Mouse (Mus musculus) heart, postnatal 14 days (tissue): Measurements from ENCODE around the gene Map3k14. TPM values are rescaled to one million over a fixed set of nuclear protein-coding genes. Genes with fewer than 3 reads are reported as not detected.

Experiments
- DNase-seq, 2 experiments: peaks; one replicate each; pipeline ENCODE4 v3.0.0; 2021 to 2022
- intact Hi-C: fragments of 180-260 bp; cut with DNase I; formaldehyde crosslinking; loops from one replicate; pipeline ENCODE4 v1.15.1; 2025
- total RNA-seq, 2 experiments: library from RNA; stranded (reverse); gene quantifications; 2 replicates each; pipeline ENCODE4 v1.2.3; 2021

Map3k14 gene
- total RNA-seq, 2 experiments from 2014 or later: 3.5 to 4.0 TPM

- intact Hi-C loops: no loop called here
- no peak for DNase-seq
Observed at GRCm38 (mm10) chr11:103219259-103219658, 48.0 kb downstream of the Map3k14 start.

DNA sequence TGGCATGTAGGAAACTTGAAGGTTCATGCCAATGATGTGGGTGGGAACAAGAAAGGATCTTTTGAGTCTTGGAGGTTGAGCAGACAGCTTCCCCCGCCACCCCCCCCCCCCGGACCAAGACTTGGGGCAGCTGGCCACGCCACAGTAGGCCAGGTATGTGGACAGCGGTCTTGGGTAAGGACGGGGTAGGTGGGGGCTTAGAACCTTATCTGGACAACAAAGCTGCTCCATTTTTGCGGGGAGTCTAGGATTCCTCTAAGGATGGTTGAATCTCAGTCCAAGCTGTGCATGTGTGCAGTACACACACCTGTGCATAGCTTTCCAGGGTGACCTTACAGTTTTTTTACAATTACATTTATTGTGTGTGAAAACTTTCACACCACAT lies 48.8 kb downstream of the Map3k14 start:
- DNase-seq: no peak

DNA sequence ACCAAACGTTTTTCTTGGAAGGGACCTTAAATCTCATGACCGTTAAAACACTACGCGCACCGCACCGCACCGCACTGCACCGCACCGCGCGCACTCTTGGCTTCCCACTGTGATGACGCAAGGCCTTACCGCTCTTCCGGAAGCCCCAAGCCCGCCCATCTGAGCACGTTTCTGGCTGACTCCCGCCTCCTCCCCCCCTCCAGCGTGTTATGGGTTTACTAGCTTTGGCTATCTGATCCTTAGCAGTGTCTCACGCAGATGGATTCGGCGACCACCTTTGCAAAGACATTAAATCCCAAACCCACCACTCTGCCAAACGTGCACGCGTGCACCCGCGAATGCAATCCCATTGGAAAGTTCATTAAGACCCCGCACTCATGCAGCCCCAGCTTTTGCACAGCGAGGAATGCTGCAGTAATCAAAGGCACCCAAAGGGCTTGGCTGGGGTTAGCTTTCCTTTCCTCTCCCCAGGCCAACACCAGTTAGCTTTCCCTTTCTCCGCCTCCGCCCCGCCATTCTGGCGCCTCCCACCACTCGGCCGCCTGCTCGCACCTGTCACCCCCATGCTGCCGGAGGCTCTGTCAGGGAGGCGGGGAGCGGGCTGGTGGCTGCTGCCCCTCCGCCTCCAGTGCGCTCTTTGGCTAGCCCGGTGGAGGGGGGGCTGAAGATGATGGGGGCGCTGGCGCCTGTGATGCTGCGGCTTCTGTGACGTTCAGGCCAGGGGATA lies 49.3 kb downstream of the Map3k14 start, which contains the start of gene Spata32:
Gene Spata32, minus strand, starts transcription at position 643 of the 727 bp plus-strand sequence.
- DNase-seq: peak; percentile 55 to 61
- intact Hi-C loops: no loop called here

More for the DNA sequence above, 48.8 kb downstream of the Map3k14 start:
- intact Hi-C loops: no loop called here

DNA sequence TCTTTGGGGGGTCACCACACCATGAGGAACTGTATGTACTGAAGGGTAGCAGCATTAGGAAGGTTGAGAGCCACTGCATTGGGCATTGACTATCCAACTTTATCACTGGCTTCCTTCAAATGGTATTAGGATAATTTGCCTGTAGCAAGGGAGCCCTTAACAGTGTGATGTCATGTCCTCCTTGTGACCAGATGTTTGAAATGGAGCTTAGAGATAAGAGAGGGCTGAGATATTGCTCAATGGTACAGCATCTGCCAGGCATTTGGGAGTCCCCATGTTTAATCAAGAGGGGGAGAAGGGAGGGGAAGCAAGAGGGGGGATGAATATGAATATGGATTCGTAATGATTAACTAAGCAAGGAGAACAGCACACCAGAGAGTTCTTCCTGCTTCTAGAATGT lies 51.9 kb downstream of the Map3k14 start:
- DNase-seq: no peak

DNA sequence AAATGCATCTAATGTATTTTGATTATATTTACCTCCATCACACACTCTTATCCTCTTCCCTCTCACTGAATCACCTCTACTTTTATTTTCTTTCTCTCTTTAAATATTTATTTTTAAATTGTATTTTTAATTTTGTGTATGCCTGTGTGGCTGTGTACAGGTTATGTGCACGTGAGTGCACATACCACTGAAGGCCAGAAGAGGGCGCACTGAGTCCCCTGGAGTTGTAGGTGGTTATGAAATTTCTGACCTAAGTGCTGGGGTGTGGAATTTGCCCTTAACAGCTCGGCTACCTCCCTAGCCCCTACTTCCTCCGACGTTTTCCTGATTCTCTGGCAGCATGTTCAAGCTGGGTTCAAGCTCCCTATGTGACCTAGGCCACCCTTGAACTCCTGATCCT lies 53.6 kb downstream of the Map3k14 start:
- DNase-seq: no peak
- intact Hi-C loops: no loop called here

More for the DNA sequence above, 51.9 kb downstream of the Map3k14 start:
- intact Hi-C loops: no loop called here

DNA sequence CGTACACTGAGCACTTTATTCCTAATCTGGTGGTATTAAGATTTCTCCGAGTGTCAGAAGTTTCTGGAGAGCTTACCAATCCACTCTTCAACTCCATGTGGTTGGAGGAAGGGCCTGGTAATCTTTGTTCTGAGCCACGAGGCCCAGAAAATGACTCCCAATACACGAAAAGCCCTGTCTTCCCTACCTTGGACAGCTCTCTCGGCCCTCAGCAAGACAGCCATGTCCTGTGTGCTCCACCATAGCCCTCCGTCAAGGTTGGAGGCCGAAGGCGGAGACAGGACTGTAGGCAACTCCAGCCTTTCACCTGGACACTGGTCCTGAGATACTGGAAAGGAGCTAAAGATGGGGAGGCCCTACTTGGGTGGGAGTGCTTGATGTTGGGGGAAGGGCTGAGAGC lies 57.0 kb downstream of the Map3k14 start:
- no peak for DNase-seq
- intact Hi-C loops: no loop called here

- intact Hi-C loops: no loop called here
- DNase-seq: no peak
Observed at GRCm38 (mm10) chr11:103208458-103208857, 58.8 kb downstream of the Map3k14 start, which contains the start of gene 1700023F06Rik. Gene 1700023F06Rik (minus strand): TSS chr11:103208558.

DNA sequence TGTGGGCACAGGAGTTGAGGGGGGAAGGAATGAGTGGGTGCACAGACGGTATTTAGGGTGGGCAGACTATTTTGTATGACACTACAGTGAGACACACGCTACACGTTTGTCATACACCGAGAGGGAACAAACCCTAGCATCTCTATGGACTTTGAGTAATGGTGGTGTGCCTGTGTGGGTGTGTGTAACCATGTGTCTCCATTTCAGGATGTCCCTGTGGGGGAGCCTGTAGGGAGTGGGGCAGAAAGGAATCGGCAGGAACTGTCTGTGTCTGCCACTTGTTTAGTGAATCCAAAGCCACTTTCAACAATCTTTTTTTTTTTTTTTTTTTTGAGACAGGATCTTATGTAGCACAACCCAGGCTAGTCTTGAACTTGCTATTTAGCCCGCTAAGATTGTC lies 61.1 kb downstream of the Map3k14 start:
- intact Hi-C loops: no loop called here
- DNase-seq: no peak

DNA sequence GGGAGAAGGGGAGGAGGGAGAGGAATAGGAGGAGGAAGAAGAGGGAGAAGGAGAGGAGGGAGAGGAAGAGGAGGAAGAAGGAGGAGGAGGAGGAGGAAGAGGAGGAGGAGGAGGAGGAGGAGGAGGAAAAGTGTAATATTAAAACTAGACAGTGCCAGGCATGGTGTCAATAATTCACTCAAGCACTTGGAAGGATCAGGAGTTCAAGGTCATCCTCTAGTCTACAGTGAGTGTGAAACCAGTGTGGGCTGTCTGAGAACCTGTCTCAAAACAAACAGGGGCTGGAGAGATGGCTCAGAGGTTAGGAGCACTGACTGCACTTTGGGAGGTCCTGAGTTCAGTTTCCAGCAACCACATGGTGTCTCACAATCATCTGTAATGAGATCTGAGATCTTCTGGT lies 64.9 kb downstream of the Map3k14 start:
- intact Hi-C loops: no loop called here
- DNase-seq: no peak

DNA sequence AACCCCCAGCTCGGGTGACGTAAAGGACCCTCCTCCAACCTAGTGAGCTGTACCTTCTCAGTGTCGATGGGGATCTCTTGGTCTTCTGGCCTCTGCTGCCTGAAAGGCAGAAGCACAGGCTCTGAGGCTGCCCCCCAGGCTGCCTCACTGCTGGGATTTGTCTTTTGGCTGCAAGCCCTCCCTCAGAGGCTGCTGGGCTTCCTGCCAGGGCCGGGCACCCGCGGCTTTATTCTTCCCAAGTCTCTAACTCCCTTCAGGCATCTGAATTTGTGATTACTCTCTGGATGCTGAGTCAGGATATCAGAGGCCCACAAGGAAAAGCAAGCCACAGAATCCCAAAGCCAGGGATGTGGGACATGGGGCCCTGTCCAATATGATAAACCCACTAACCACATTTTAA lies 65.6 kb downstream of the Map3k14 start:
- DNase-seq: peak; percentile 40 to 61
- intact Hi-C loops: no loop called here

- DNase-seq: peak; percentile 56 to 58
- intact Hi-C loops: no loop called here
Observed at GRCm38 (mm10) chr11:103198911-103199803, 68.1 kb downstream of the Map3k14 start.

DNA sequence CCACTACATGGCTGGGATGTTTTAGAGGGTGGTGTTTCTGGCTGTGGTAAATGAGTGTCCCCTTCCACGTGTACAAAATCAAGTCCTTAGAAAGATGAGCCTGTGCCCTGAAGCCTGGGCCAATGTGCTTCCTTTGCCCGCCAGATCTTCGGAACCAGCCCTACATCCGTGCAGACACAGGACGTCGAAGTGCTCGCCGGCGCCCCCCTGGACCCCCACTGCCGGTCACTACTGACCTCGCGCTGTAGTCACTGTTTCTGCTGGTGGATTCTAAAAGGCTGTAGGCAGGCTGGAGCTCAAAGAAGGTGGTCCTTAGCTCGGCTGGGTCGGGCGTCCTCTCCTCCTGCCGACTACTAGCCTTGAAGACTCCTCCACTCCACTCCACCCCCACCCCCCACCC lies 68.9 kb downstream of the Map3k14 start:
- intact Hi-C loops: no loop called here

DNA sequence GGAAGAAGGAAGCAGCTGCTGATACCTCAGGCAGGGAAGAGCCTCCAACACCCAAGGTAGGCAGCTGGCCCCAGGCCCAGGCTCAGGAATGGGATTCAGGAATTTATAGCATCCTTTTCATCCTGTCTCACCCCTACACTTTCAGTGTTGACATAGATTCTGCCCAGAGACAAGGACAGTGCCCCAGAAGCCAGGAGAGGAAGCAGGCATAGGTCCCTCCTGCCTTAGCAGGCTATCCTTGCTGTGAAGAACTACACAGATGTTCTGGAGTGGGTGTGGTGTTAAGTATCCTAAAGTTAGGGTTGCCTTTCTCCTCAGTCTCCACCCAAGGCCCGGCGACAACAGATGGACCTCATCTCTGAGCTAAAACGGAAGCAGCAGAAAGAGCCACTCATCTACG lies 69.9 kb downstream of the Map3k14 start:
- intact Hi-C loops: no loop called here
- no peak for DNase-seq

More for the DNA sequence above, 68.9 kb downstream of the Map3k14 start:
- no peak for DNase-seq

- intact Hi-C loops: no loop called here
- no peak for DNase-seq
Observed at GRCm38 (mm10) chr11:103195656-103196055, 71.6 kb downstream of the Map3k14 start.

DNA sequence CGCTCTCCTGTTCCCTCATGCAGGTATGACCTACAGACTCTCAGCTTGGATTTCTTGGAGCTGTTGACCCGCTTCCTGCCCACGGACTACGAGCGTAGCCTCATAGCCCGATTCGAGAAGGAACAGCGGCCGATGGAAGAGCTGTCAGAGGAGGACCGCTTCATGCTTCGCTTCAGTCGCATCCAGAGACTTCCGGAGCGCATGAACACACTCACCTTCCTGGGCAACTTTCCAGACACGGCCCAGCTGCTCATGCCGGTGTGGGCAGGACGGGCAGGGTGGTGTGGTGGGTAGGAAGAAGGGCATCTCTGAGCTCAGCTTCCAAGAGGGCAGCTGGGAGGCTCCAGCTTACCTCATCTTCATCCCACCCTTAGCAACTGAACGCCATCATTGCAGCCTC lies 72.0 kb downstream of the Map3k14 start:
- DNase-seq: no peak
- intact Hi-C loops: no loop called here

DNA sequence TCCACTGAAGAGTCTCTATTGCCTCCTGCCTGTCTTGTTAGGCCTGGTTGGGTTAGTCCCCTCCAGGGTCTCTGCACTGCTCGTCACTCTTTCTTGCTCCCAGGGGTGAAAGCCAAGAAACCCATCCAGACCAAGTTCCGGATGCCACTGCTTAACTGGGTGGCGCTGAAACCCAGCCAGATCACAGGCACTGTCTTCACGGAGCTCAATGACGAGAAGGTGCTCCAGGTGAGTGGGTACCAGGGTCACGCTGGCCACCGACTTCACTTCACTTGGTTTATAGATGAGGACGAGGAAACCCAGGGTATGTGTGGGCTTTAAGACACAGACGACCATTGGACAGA lies 73.5 kb downstream of the Map3k14 start:
- no peak for DNase-seq
- intact Hi-C loops: no loop called here

DNA sequence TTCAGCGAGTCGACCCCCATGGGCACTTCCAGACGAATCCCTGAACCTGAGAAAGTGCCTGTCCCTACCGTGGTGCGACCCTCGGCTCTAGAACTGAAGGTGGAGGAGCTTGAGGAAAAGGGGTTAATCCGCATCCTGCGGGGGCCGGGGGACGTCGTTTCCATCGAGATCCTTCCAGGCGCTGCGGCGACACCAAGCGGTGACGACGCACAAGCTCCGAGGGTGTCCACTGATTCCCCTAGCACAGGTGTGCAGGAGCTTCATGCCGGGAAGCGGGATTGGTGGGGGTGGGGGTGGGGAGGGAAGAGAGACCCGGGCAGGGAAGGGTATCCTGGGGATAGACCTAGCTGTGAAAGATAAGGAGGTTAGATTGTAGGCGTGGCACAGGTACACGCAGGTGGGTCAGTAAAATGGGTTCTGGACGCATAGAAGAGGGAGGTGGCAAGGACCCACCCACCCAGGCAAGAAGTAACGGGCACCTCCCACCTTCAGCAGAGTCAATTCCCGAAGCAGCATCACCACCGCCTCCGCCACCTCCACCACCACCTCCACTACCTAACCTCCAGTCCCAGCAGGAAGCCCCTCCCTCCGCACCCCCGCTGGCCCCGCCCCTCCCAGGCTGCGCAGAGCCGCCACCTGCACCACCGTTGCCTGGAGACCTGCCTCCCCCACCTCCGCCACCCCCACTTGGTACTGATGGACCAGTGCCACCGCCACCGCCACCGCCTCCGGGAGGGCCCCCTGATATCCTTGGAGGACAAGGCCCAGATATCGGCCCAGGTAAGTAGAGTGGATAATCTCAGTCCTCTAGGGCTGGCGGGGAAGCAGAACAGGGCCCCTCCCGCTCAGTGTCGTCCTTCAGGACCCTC lies 74.1 kb downstream of the Map3k14 start:
- peak in 1 of 2 experiments; percentile 49 for DNase-seq
- intact Hi-C loops: no loop called here

- no peak for DNase-seq
Observed at GRCm38 (mm10) chr11:103192230-103192955, 74.9 kb downstream of the Map3k14 start.

DNA sequence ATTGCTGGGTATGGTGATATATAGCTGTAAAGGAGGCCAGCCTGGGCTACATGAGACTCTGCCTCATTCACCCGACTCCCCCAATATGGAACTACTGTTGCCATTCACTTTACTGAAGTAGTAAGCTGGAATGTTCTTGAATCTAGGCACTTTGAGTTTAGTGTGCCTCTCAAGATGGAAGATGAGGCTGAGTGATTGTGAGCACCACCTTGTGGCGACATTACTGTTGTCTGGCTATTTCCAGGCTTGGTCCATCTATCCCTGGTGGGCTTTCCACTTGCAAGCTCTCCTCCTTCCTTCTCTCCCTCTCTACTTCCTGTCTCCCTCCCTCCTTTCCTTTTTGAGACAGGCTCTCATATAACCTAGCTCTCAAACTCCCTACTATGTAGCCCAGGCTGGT lies 82.4 kb downstream of the Map3k14 start:
- intact Hi-C loops: loop anchor here (2.0 kb wide), 1 partner anchor 16 kb away; no protein-coding TSS in a partner anchor
- peak; percentile 68 to 76 for DNase-seq

More at GRCm38 (mm10) chr11:103192230-103192955, 74.9 kb downstream of the Map3k14 start:
- intact Hi-C loops: no loop called here

GRCm38 (mm10) chr11:103181911-103182310 lies 85.4 kb downstream of the Map3k14 start:
- intact Hi-C loops: no loop called here
- no peak for DNase-seq
